Mouse (Mus musculus) heart, postnatal 0 days (tissue): ENCODE measurements around the gene Slamf1.

Source experiments
- CTCF ChIP-seq: IDR thresholded peaks from 2 replicates; pipeline ENCODE4 v1.5.1; 2016; ENCODE audit warnings: antibody characterized with exemption, control low read depth, low read depth
- EP300 ChIP-seq: IDR thresholded peaks from 2 replicates; pipeline ENCODE4 v1.6.1; 2016; ENCODE audit warnings: antibody characterized with exemption, low read depth

- no peak for TF ChIP-seq CTCF
- no peak for TF ChIP-seq EP300
Measured at GRCm38 (mm10) chr1:171849454-171849853, 82.5 kb downstream of the Slamf1 start.
